Mouse (Mus musculus): ENCODE measurements around the gene Scp2. TPM values are rescaled to one million over a fixed set of nuclear protein-coding genes. Genes with fewer than 3 reads are reported as not detected.

The Scp2 gene
- total RNA-seq, 2 experiments from 2014 or later: 84.0 to 115 TPM

DNA sequence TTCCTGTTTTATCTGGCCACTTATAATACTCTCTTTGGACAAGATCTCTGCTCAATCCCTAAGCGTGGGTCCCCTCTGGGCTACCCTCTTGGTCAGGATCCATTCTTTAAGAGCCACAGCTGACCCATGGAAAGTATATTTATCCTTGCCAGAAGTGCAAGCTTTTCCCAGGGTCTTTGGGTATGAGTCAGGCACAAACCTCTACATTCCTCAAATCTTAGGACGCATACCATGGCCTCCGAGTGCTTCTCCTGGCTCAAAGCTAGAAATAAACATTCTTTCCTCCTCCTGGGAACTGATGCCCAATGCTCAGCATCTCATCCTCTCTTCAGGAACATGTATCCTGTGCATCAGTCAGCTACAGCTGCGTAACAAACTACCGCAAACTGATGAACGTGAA, 149.8 kb downstream of the Scp2 start:
- intact Hi-C loops (cut with DNase I): no loop called here
- DNase-seq (ENCODE audit: low spot score in 2 of 2): no peak

Small RNAs within 50 kb of the gene (microRNA-seq; reads per million reads assigned to microRNA genes)
- gene Mir6397: not detected

Other genes with a start within 250 kb of the Scp2 start
- 1 to 10 TPM; 6.5 to 6.7 TPM for gene Cpt2, start 221.4 kb downstream of the Scp2 start, total RNA-seq (2021)
- under 1 TPM; 0.72 to 0.79 TPM for gene Slc1a7, start 176.7 kb downstream of the Scp2 start, total RNA-seq (2021)
- 10 to 100 TPM in 1 of 2 experiments, 1 to 10 TPM in 1; 6.2 to 11.3 TPM for gene Podn, start 48.6 kb downstream of the Scp2 start, total RNA-seq (2021)
- 10 to 100 TPM; 10.9 to 13.3 TPM for gene Echdc2, start 20.4 kb upstream of the Scp2 start, total RNA-seq (2021)
- not detected for gene Zyg11a, start 73.0 kb upstream of the Scp2 start, total RNA-seq (2021)
- 100 to 1,000 TPM; 101 to 103 TPM for gene Zyg11b, start 156.1 kb upstream of the Scp2 start, total RNA-seq (2021)
- 10 to 100 TPM; 25.7 to 28.9 TPM for gene Coa7, start 183.1 kb upstream of the Scp2 start, total RNA-seq (2021)
- not detected for gene Shisal2a, start 238.4 kb upstream of the Scp2 start, total RNA-seq (2021)